Mouse (Mus musculus) urinary bladder, postnatal 4 days (tissue): Measurements from ENCODE around the gene Fcer1g.

ENCODE experiments used
- DNase-seq, 2 experiments: peaks; one replicate each; pipeline ENCODE4 v3.0.0; 2021 to 2022; ENCODE audit warnings: low spot score in 2 of 2

Gene Fcer1g

DNA sequence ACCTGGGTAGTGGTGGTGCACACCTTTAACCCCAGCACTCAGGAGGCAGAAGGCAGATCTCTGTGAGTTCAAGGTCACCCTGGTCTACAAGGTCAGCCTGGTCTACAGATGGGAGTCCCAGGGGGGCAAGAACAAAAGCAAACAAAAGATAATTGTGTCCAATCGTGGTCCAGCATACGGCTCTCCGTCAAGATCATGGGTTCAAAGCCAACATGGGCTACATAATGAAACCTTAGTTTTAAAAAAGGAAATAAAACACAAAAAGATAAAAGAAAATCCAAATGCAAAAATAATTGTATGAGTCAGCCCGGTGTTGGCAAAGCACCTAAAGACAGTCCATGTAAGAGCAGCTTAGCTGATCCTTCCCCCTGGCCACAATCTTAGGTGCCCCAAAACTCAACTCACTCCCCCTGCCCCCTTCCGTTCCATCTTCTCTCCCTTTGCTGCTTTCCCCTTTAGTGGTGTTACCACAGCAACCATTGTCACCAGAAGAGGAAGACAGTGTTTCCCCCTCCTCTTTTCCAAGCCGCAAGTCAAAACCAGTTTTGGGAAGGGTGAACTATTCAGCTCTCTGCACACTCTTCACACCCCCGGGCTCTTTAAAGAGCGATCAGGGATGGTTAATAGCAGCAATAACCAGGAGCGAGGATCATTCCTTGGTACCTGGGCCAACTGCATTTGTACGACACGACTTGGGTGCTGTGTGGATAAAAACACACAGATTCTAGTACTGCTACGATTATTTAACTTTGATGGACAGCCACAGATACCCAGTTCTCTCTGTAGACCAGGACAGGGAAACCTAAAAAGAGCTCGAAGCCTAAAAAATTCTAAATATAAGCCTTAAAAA, 46.1 kb downstream of the Fcer1g start:
- DNase-seq = no peak

GRCm38 (mm10) chr1:171185655-171186054, 48.5 kb downstream of the Fcer1g start:
- no peak for DNase-seq

GRCm38 (mm10) chr1:171184314-171184713, 49.9 kb downstream of the Fcer1g start:
- DNase-seq = no peak

- no peak for DNase-seq
These were observed 50.5 kb downstream of the Fcer1g start for GRCm38 (mm10) chr1:171183620-171184019.

DNA sequence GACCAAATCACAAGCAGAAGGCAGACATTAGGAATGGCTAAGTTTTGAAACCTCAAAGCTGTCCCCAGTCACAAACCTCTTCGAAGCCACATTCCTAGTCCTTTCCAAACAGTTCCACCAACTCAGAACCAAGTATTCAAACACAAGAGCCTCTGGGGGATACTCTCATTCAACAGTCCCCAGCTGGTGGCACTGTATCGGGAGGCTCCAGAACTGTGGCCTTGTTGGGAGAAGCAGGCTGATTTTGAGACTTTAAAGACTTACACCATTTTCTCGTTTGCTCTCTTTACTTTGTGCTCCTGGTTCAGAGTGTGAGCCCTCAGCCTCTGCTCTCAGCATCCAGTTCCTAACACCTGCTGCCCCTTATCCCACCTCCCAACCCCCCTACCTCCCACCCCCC, 51.1 kb downstream of the Fcer1g start:
- DNase-seq = no peak
